Mouse (Mus musculus) heart, postnatal 0 days (tissue): ENCODE measurements at regions not wholly inside any gene's neighbourhood (a gene's known extent, or its start where the extent isn't known, plus 50 kb on each side); places are given as distances from the start of the nearest gene placed in this dataset.

Source experiments
- ATAC-seq: fragments of 200-750 bp; cut with Nextera tagmentation; 2 replicates; pipeline ENCODE4 v1.8.0; 2017; ENCODE audit warnings: low read depth, moderate number of reproducible peaks, moderate library complexity; ENCODE audit not compliant: insufficient read depth
- DNase-seq: peaks from one replicate; pipeline ENCODE4 v3.0.0-alpha.2; 2016; ENCODE audit warnings: low spot score
- H3K27ac ChIP-seq: fragments of 300-500 bp; sonication (generic); 2 replicates; pipeline ENCODE4 v1.5.1; 2014; ENCODE audit warnings: low read depth, mild to moderate bottlenecking
- H3K27me3 ChIP-seq: fragments of 300-500 bp; sonication (generic); 2 replicates; pipeline ENCODE4 v1.6.1; 2014; ENCODE audit warnings: low read length, mixed read lengths; ENCODE audit not compliant: control insufficient read depth, insufficient read depth
- H3K36me3 ChIP-seq: fragments of 300-500 bp; sonication (generic); replicated peaks from 2 replicates; pipeline ENCODE4 v1.6.1; 2014; ENCODE audit warnings: low read length, mixed read lengths; ENCODE audit not compliant: control insufficient read depth, insufficient read depth
- H3K4me1 ChIP-seq: fragments of 300-500 bp; sonication (generic); 2 replicates; pipeline ENCODE4 v1.6.1; 2014; ENCODE audit warnings: antibody characterized with exemption; ENCODE audit not compliant: control insufficient read depth, insufficient read depth
- H3K4me2 ChIP-seq: fragments of 300-500 bp; sonication (generic); 2 replicates; pipeline ENCODE4 v1.6.1; 2014; ENCODE audit warnings: low read depth, mild to moderate bottlenecking, low read length, moderate library complexity
- H3K4me3 ChIP-seq: fragments of 300-500 bp; sonication (generic); 2 replicates; pipeline ENCODE4 v1.5.1; 2014; ENCODE audit warnings: low read depth, low read length
- H3K9ac ChIP-seq: fragments of 300-500 bp; sonication (generic); replicated peaks from 2 replicates; pipeline ENCODE4 v1.6.1; 2014; ENCODE audit warnings: low read depth, low read length, mixed read lengths
- H3K9me3 ChIP-seq: fragments of 300-500 bp; sonication (generic); replicated peaks from 2 replicates; pipeline ENCODE4 v1.6.1; 2016; ENCODE audit warnings: low read length; ENCODE audit not compliant: control insufficient read depth
- CTCF ChIP-seq: IDR thresholded peaks from 2 replicates; pipeline ENCODE4 v1.5.1; 2016; ENCODE audit warnings: antibody characterized with exemption, control low read depth, low read depth
- EP300 ChIP-seq: IDR thresholded peaks from 2 replicates; pipeline ENCODE4 v1.6.1; 2016; ENCODE audit warnings: antibody characterized with exemption, low read depth
- WGBS: fragments of 180-500 bp; shearing (Covaris S2); extraction: QIAGEN DNeasy Blood & Tissue Kit; methylation state at CpG from one replicate; pipeline ENCODE4 v1.1.7; 2014; 5-methylcytosine and 5-hydroxymethylcytosine counted together

DNA sequence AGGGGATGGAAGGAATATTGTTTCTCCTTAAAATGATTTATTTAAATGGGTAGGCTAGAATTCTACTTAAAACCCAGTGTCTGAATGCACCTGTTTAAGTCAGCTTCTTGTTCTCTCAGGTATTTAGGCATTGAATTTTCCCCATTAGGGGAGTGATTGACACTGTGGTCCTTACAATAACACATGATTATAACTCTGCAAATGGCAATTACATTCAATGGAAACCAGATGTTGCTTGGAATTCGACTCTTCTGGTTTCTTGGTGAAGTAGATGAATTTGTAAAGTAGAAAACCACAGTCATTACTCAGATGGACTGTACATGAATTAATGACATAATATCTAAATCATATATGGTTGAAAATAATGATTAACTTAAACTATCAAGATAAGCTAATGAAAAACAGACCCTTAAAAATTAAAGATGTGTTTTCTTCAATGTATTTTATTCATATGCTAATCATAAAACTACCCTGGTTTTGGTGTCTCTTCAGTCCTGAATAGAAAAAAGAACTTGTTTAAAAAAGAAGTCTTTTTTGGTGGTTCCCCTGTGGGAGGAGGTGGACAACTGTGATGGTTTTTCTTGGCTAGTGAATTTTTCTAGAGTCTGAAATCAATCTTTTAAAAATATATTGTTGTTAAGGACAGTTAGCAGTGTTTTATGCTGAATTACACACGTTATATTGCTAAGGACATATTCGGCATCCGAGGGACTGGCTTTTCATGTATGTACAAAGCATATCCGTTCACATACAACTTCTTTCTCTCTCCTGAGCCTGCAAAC, 231.8 kb upstream of the Osr1 start:
- Histone ChIP-seq H3K4me3 (no peak overlapping the region), H3K9me3 (no peaks in the 10 kb centered on the region), H3K4me2 (no peak overlapping the region), H3K27me3 (no peaks in the 10 kb centered on the region), H3K27ac (no peak overlapping the region), H3K9ac (no peak overlapping the region), H3K4me1 (no peaks in the 10 kb centered on the region), H3K36me3 (no peaks in the 10 kb centered on the region)
- no peak for TF ChIP-seq CTCF
- no peak for TF ChIP-seq EP300
- 73% methylated on average over 5 of the region's 5 CpGs for WGBS
- no peak for ATAC-seq
- no peak for DNase-seq

DNA sequence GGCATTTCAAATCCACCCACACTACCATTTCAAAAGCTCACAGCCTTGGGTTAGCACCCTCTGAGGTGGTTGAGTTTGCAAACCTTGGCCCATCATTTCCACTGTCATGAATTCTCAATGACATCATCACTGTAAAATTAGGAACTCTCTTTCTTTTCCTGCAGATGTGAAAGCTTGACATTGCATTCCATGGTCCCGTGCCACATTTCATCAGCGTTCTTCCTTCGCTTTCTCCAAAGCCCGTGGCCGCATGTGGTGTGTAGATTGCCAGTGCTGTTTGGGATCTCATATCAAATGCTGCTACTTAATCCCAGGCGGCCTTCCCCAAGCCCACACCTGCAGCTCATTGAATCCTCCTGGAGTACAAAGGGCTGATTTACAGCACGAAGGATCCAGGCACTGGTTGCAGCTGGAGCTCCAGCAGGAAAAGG, 231.1 kb upstream of the Osr1 start:
- Histone ChIP-seq H3K9ac (no peak overlapping the region), H3K36me3 (no peaks in the 10 kb centered on the region), H3K27me3 (no peaks in the 10 kb centered on the region), H3K4me3 (no peak overlapping the region), H3K27ac (no peak overlapping the region), H3K4me2 (no peak overlapping the region), H3K4me1 (no peaks in the 10 kb centered on the region), H3K9me3 (no peaks in the 10 kb centered on the region)
- 48% methylated on average over 7 of the region's 7 CpGs for WGBS
- no peak for DNase-seq
- TF ChIP-seq EP300 = no peak
- no peak for ATAC-seq

DNA sequence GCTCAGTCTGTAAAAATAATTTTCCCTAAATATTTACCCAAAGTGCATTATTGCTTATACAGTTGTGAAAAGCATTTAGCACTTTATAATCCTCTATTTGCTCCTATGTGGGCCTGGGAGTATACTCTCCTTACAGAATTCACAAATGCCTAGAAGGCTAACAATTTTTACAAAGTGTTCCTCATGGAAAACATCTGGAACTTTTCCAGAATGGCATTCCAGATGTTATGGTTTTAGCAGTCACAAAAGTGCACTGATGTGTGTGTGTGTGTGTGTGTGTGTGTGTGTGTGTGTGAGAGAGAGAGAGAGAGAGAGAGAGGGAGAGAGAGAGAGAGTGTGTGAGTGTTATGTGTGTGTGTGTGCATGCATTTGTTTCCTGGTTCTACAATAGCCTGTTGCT, 229.1 kb upstream of the Osr1 start:
- Histone ChIP-seq H3K27ac (no peak overlapping the region), H3K4me1 (no peaks in the 10 kb centered on the region), H3K9ac (no peak overlapping the region), H3K27me3 (no peaks in the 10 kb centered on the region), H3K9me3 (no peaks in the 10 kb centered on the region), H3K36me3 (no peaks in the 10 kb centered on the region), H3K4me2 (no peak overlapping the region), H3K4me3 (no peak overlapping the region)
- DNase-seq (no peak), ATAC-seq (no peak)
- no peak for TF ChIP-seq EP300

DNA sequence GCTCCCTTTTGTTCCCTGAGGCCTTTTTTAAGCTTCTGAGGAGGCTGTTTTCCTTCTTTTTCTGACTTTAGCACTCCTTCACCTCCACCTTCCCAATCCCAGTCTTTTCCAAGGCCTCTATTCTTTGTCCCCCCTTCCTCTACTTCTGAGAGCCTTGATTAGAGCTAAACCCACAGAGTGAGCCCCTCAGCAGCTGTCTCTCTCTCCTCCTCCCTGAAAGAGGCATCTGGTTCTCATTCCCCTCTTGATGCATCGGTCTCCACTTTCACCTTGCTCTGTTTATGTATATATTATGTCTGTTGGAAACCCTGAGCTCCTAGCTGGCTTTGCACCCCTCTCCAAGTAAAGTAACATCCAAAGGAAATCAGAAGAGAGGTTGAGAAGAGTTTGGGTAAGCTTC, 224.6 kb upstream of the Osr1 start:
- no peak overlapping the region for H3K4me2 ChIP-seq
- H3K36me3 ChIP-seq = no peaks in the 10 kb centered on the region
- WGBS = 72% methylated on average over 1 of the region's 1 CpGs
- no peaks in the 10 kb centered on the region for H3K27me3 ChIP-seq
- H3K4me1 ChIP-seq = no peaks in the 10 kb centered on the region
- TF ChIP-seq EP300 (no peak), CTCF (no peak)
- ATAC-seq (no peak), DNase-seq (no peak)
- H3K27ac ChIP-seq = no peak overlapping the region
- H3K9me3 ChIP-seq = no peaks in the 10 kb centered on the region
- no peak overlapping the region for H3K4me3 ChIP-seq
- no peak overlapping the region for H3K9ac ChIP-seq

DNA sequence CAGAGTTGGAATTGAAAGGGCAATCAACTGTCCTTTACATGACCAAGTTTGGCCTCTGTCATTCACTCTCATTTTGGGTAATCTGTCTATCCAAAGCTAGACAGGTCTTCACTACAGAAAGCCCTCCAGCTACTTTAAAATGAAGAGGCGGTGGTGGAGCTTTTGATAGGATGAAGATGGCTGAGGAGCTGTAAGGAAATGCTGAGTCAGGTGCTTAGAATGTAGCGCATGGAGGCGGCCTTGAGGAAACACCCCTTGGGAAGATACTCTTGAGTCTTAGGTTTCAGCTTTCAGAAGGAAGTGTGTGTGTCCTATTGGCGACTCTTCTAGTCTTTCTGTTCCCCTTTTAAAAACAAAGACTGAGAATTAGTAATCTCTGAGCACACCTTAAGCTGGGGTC, 214.4 kb upstream of the Osr1 start:
- DNase-seq (no peak), ATAC-seq (no peak)
- Histone ChIP-seq H3K4me3 (no peak overlapping the region), H3K36me3 (no peaks in the 10 kb centered on the region), H3K4me2 (no peak overlapping the region), H3K27me3 (peaks cover 7% of the 10 kb centered on the region; the same call in 1 of the 2 replicates), H3K27ac (no peak overlapping the region), H3K9me3 (no peaks in the 10 kb centered on the region), H3K9ac (no peak overlapping the region), H3K4me1 (no peaks in the 10 kb centered on the region)
- TF ChIP-seq CTCF (no peak), EP300 (no peak)
- WGBS = 85% methylated on average over 4 of the region's 4 CpGs

DNA sequence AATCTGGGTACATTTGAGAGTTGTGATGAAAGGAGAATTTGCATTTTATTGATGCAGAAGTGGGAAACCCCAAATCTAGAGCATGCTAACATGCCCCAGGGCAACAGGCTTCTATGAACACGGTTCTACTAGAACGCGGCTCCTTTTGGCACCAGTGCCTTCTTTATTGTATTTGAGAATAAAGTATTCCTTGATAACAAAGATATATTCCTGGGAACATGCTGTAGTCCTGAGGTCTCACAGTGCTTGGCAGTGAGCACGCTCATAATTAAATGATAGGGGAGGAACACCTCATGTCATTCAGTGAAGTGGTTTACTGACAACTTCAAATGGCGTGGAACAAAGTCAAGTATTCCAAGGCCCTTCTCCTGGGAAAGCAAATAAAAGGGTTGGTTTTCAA, 212.1 kb upstream of the Osr1 start:
- Histone ChIP-seq H3K27ac (no peak overlapping the region), H3K4me3 (no peak overlapping the region), H3K9me3 (no peaks in the 10 kb centered on the region), H3K36me3 (no peaks in the 10 kb centered on the region), H3K4me1 (no peaks in the 10 kb centered on the region), H3K9ac (no peak overlapping the region), H3K27me3 (peaks cover 7% of the 10 kb centered on the region; the same call in 1 of the 2 replicates), H3K4me2 (no peak overlapping the region)
- TF ChIP-seq CTCF (no peak), EP300 (no peak)
- ATAC-seq = no peak
- no peak for DNase-seq
- 45% methylated on average over 5 of the region's 5 CpGs for WGBS
